Mouse (Mus musculus): ENCODE data around the gene Twf1. TPM values are rescaled to one million over a fixed set of nuclear protein-coding genes. Genes with fewer than 3 reads are reported as not detected.

Gene Twf1
- 100 to 1,000 TPM in 2 of 4 experiments, 10 to 100 TPM in 2; 83.9 to 116 (median 98.3) TPM for total RNA-seq (2022)

DNA sequence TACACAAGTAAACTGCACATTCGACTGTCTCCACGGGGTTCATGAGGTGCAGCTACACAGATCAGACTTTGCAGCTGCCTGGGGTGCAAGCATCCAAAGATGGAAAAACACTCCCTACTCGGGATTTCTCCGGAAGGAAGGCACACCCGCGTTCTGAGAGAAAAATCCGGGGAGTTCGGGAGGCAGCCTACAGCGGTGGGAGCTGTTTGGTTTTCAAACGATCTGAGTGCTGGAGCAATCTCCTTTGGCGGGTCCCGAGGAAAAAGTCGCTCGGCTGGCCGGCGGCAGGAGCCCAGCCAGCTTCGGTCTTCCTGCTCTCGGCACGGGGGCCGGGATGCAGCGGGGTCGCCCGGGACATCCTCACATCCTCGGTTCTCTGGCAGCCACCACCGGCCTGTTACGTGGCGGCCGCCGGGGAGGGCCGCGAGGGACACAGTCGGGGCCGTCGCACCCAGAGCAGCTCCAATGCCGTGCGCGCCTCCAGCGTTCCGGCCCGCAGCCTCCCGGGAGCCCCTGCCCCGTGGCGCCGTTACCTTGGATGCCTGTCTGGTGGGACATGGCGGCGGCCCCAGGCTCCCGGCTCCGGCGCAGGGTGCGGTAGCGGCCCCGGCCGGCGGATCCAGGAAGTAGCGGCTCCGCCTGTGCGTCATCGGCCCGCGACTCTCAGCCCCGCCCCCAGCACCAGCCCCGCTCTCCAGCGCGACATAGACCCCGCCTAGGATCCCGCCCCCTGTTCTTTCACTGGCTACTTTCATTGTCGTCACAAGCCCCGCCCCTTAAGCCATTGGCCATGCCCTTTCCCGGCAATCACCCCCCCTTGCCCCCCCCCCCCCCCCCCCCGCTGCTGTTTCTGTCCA is at the start of gene Twf1:
TSS of gene Twf1 (minus strand) at position 671 of the 857 bp plus-strand sequence.
- DNase-seq = peak; percentile 96

DNA sequence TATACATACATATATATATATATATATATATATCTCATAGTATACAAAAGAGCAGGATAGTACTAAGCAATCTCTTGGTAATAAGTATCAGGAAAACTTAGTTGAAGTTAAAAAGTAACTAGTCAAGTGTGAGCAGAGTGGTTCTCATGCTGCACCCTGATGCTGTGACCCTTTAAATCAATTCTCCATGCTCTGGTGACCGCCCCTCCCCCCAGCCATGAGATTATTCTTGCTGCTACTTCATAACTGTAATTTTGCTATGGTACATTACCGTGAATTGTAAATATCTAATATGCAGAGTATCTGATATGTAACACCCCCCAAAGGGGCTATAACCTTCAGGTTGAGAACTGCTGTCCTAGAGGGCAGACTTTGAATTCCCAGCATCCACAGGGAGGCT is 49.4 kb upstream of the Twf1 start:
- no peak for DNase-seq

DNA sequence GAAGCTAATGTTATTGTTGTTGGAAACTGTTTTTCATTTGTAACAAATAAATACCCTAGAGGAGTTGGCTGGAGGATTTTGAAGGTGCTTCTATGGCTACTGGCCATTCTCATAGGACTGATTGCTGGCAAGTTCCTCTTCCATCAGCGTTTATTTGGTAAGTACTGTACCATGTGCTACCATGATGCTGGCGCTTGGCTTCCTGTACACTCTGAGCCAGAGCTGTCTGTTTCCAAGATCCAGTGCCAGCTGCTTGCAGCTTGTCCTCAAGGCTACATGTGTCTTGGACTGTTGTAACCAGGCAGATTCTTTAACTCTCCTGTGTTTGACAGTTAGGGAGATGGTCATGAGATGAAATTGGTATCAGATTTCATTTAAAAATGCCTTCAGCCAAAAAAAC is 48.5 kb upstream of the Twf1 start:
- DNase-seq = no peak

DNA sequence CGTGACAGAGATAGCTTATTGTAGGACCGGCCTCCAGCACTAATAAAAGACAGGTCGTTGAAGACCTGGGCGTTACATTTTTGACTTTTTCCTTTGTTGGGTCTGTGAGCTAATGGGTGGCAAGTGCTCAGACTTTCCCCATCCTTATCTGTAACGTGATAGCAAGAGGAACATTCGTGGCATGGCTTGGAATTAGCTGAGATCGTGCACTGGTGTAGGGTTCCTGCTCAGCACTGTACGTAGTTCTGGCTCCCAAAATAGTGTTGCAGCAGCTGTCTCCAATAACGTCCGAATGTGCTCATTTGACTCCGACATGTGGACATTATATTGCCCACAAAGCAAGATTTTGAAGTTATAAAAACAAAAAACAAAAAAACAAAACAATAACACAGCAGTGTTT is 44.8 kb upstream of the Twf1 start:
- no peak for DNase-seq

DNA sequence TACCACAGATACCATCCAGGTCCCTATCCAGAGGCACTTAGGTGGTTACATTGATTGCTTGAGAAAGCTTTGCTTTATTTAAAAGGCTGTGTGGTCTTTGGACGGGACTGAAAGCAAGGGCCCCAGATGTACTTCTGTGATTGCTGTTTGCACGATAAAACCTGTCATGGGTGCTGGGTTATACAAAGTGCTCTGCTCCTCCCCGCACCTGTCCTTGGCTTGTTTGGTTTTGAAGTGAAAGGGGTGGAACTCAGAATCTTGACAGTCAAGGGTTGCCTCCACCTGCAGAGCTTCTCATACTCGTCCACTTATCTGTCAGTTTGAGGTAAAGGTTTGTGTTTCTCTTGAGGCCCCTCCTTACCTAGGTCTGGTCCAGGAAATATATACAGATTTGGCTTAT is 40.9 kb upstream of the Twf1 start:
- no peak for DNase-seq

DNA sequence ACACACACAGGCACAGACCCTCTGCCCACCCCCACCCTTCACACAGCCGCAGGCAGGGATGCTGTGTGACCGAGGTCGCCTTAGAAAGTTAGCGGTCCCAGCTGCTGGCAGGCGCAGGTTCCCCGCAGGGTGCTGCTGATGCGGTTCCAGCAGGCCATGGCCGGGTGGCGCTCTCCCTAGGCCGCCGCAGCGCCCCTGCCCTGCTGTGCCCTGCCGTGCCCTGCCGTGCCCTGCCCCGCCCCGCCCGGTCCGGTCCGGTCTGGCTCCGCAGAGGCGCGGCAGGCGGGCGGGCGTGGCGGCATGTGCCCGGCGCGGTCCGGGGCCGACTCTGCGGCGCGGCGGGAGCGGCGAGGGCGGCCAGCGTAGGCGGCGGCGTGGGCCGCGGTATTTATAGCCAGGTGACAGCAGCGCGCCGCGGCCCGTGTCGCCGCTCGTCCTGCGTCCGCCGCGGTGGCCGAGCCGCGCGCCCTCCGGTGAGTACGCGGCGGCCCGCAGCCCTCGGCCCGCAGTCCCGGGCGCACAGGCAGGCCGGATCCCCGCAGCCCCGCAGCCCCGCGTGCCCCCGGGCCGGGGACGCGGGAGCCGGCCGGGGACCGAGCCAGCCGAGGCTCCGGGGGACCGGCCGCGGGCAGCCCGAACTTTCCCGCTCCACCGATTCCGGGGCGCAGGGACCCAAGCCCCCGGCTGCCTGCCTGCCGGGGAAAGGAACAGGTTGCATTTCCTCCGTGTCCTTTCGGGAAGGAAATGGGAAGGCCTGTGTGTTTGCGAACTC is 39.3 kb upstream of the Twf1 start, which contains the start of gene Tmem117:
TSS of gene Tmem117 (plus strand) at position 403 of the 772 bp plus-strand sequence.
- DNase-seq = no peak

DNA sequence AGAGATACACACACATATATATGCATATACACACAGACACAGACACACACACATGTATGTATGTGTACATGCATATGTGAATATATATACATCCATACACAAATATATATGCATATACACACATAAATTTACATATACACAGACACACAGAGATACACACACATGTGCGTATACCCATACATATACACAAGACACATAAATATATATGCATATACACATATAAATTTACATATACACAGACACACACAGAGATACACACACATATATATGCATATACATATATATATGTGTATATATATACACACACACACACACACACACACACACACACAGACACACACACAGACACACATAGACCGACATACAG is 38.8 kb upstream of the Twf1 start:
- no peak for DNase-seq

DNA sequence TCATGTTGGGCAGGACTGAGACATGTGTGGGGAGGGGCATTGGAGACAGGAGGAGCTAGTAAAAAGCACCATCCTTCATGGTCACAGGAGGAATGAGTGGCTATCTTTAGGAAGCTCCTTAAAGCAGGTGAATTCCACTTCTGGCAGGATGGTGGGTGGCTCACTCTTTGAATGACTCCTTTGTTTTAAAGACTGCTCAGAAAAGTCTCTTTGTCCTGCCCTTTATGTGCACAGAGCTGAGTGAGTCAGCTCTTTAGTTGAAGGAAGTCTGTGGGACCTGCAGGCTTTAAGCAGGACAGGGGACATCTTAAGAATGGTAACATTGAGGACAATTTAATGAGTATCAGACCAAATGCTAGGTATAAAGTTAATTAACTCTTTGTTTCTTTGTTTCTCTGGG is 31.2 kb upstream of the Twf1 start:
- no peak for DNase-seq

DNA sequence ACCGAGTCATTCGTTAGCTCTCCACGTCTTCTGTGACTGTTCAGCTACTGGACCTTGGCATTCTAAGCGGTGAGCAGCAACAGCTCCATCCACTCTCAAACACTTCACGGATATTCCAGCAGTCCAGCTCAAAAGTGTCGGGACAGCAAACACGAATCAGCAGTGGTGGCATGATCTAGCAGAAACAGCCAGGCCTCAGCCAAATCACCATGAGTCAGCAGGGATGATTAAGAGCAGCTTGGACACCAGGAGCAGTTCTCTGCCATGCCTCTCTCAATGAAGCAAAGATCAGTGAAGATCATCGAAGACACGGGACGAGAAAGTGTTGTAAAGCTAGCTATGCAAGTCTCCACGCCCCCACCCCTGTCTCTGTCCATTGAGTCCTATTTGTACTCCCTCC is 26.3 kb upstream of the Twf1 start:
- DNase-seq = no peak

DNA sequence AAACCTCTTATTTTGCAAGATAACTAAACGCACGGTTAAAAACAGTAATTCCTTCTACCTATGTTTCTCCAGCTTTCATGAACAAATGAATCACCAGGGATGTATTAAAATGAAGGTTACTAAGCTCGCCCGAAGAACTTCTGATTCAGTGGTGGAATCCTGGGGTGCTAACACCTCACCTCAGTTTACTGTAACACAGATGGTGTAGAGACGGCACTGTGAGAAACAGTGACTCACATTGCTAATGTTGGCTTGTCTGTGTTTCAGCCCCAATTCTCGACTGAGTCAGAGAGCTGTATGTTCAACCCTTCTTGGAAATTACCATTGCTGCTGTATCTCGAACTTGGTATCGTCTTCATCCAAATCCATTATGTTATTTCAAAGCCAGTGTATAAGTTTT is 18.1 kb upstream of the Twf1 start:
- DNase-seq = no peak

DNA sequence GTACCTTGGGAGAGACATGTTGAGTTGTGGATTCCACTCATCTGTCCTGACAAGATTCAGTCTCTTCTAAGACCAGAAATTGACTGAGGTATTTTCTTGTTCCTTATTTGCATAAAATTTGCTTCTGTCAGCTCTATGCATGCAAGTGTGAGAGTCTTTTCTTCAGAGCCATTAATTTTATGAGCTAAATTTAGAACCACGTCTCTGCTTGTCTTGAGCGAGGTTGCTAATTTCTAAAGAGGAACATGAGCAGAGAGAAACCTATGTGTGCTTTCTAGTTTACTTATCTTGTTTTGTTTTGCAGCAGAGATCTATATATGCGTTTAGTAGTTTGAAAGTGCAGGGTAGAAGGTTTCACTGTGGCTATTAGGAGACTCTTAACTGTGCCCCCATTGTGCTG is 12.8 kb upstream of the Twf1 start:
- no peak for DNase-seq

DNA sequence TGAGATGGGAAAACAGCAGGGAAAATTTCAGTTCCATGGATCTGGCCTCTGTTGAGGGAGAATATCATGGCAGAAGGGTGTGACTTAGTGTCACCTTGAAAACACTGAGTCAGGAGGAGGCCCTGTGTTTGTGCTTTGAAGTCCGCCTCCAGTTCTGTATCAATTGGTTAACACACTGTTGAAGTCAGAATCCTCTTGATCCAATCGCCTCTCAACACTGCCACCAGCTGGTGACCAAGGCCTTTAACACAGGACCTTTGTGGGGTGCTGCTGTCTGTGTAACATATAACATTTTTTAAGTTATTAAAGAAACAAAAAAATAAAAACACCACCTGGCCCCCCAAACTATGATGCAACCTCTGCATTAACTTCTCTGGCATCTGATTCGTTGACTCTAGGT is 11.7 kb upstream of the Twf1 start:
- DNase-seq = peak; percentile 32

DNA sequence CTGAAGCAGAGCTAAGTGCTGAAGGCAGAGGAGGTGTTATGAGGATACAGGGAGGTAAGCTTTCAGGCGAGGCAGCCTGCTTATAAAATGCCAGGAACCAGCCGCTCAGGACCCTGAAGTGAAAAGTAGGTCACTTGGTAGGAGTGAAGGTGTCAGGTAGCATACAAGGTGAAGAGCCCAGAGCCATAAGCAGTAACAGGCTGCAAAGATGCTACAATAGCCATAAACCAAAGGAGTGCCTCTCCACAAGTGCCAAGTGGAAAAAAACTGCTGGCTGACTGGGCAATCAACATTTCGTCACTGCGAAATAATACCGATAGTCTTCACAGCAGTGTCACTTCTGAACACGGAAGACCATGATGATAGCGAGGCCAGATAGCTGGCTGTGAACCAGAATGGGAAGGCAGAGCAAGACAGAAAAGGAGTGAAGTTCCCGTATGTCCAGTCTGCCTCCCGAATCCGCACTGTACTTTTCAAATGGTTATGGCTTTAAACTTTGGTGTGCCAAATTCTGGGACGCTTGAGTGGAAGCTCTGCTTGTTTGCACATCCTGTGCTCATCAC is 10.5 kb upstream of the Twf1 start:
- no peak for DNase-seq

DNA sequence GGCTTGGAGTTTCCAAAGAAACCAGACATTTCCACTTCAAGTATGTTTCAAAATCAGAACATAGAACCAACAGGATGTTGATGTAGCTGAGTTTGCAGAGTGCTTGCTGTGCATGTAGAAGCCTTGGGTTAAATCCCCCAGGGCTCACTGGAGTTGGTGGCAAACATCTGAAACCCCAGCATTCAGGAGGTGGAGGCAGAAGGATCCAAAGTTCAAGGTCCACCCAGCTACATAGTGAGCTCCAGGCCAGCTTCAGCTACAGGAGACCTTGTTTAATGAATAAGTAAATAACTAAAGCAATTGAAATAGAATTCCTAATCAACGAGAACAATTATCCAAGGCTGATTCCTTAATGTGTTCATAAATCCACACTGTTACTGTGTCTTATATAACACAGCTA is 3.9 kb upstream of the Twf1 start:
- DNase-seq = no peak

DNA sequence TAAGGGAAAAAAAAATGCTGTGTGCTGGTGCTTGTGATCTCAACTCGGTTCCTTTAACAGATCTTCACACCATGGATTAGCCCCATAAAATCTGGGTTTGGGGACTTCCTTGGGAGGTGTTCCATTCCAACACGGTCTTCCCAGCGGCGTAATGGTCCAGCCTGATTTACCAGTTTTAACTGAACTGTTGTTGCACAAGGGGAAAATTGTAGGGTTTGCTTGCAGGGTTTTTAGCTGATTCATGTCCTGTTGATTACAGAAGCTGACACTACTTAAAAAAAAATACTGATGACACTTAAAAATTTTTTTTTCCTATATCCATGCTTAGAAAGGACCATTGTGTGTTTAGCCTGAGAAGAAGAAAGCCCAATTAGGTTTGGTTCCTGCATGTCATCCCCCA is 1.7 kb upstream of the Twf1 start:
- no peak for DNase-seq

DNA sequence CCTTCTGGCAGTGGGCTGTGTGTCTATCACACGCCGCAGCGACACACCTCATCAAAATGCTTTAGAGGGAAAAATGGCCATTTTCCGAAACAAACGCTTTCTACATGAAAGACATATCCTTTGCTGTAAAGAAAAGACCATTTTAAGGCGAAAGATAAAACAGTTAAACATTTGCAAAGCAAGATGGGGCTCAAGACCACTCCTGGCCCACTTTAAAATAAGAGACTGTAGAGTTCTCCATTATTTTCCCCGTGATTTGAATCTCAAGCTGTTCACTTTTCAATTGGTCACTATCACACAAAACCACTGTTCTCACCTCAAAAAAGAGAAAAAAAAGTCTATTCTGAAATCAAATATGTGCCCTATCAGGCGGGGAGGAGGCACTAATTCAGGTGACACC is 394 bp upstream of the Twf1 start:
- no peak for DNase-seq

DNA sequence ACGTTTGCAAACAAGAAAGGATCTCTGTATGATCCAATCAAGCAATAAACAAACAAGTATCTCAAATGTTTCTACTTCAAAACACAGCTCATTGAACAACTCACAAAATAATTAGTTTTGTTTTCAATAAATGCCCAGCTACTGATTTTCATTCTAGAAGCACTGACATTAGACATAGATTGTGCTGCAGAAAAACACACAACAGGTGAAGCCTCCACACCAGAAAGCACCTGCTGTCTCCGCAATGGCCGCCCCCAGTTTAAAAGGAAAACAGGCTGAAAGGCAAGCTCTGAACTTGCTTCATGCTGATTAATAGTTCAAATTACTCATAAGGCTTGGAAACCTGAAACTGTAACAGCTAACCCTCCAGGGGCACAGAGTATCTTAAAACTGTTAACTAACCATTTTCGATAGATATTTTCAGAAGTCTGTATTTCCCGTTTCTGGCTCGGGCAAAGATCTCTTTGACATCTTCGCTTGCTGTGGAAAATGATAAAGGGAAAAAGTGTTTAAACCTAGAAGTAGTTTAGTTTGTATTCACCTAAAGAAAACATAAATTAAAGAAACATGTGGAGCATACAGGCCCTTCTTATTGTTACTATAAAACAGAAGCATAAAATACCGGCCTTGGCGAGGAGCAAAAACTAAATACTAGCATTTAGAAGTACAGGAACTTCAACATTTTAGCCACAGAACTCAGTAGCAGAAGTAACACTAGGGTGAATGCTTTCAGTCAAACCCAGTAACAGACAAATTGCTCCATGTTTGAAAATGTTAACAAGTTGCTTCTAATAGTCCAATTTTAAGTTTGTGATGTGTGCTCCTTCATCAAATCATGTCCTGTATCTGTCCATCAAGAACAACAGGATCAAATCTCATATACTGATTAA is 1.6 kb downstream of the Twf1 start:
- DNase-seq = no peak

DNA sequence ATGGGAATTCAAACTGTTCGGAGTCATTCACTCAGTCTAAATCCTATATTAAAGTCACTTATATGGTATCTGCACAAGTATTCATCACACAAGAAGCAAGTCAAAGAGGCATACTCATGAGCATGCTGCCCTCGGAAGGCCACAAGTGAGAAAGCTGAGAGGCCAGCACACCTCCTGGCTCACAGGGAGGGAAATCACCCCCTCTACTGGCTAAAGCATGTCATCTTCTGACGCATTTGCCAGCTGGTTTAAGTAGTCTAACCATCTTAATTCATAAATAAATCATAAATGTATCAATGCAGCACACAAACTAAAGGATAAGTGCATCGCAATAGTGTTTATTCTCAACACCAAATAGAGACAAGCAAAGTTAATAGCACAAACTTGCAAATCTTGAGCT is 5.0 kb downstream of the Twf1 start:
- no peak for DNase-seq

DNA sequence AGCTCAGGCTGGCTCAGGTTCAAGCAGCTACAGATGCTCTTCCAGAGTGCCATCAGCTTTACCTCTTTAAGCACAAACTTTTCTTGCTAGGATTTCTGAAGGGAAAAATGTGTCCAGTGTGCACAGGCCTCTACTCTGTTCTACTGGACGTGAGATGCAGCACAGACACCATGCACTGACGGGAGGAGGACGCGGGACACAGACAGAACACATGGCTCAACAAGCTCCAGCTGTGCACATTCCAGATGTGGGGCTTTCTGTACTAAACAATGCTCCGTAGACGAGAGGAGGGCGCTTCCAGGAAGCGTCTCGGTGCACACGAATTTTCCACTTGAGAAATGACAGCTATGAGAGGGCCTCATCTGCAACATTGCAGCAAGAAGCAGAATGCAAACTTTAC is 6.5 kb downstream of the Twf1 start:
- no peak for DNase-seq

DNA sequence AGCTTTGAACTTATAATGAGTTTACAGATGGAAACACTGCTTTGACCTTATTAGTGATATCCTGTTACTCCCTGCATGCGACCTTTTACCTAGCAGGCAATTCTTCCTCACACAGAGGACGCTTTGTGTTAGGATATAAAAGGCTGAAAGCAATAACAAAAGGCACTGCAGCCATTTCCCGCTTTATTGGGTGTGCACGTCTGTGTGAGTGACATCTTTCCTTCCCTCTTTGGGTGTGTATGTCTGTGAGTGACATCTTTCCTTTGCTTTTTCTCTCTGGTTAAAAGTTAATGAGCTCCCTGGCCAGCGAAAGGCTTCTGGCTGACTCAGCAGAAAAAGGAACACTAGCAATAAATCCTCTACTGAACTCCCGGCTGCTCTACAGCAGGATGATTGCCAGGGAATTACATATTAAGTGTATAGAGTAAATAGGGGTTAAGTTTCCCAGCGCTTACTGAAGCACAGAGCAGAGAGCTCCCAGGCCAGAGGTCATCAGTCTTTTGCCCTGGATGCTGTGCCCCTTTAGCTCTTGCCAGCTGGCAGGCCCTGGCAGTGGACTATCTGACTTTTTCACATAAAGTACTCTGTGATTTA is 7.6 kb downstream of the Twf1 start:
- no peak for DNase-seq

DNA sequence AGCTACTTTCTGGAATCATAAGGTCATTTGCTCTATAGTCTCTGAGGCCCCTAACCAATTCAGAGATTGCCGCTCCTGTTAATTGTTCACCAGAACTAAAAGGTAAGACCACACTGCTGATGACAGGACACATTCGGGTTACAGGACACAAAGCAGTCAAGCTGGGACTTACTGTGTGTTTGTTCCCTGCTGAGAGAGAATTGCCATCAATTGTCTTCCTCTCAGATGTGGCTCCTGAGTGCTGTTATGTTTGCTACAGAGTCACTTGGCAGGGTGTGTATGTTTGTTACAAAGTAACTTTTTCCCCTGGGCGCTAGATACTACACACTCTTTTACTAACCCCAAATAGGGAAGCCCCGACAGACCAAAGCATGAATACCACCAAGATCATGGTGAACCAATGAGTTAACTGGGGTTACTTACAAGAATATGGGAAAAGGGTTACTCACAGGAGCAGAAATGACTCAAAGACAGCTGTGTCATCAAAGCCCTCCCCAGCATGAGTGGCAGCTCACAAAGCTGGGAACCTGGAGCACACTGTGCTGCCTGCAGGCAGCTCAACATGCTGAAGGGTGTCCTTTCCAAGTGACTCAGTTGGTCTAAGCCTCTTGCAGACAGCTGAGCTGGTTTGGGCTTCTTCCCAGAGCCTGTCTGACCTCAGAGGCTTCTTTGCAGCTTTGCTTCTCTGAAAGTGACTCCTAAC is 15.0 kb downstream of the Twf1 start:
- no peak for DNase-seq

DNA sequence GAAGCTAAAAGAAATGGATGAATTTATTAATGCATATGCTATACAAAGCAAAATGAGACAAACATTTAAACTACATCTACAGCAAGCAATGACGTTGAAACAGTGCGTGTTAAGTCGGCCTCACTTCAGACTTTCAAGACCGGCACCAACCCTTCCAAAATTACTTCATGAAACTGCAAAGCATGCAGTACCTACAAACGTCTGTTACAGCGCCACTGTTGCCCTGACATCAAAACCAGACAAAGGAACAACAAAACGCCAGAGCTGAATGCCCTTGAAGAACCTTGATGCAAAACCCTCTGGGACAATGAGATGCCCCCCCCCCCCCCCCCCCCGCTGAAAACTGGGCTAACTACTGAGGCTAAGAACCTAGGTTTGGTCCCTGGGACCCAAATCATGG is 16.9 kb downstream of the Twf1 start:
- no peak for DNase-seq
